Mouse (Mus musculus) midbrain, embryonic 11.5 days (tissue): Measurements from ENCODE around the gene Arhgap32. TPM values are rescaled to one million over a fixed set of nuclear protein-coding genes. Genes with fewer than 3 reads are reported as not detected.

Experiments
- ATAC-seq: fragments of 200-750 bp; cut with Nextera tagmentation; 2 replicates; pipeline ENCODE4 v1.8.0; 2017; ENCODE audit warnings: moderate TSS enrichment, moderate library complexity; ENCODE audit not compliant: low FRiP score
- DNase-seq: peaks from one replicate; pipeline ENCODE4 v3.0.0; 2015; ENCODE audit warnings: low spot score; ENCODE audit errors: missing footprints
- H3K27ac ChIP-seq: fragments of 300-500 bp; sonication (generic); 2 replicates; pipeline ENCODE4 v1.5.1; 2014; ENCODE audit warnings: low read depth, low read length
- H3K27me3 ChIP-seq: fragments of 300-500 bp; sonication (generic); 2 replicates; pipeline ENCODE4 v1.6.1; 2014; ENCODE audit warnings: mild to moderate bottlenecking, low read length, moderate library complexity, mixed read lengths; ENCODE audit not compliant: control insufficient read depth, insufficient read depth
- H3K36me3 ChIP-seq: fragments of 300-500 bp; sonication (generic); 2 replicates; pipeline ENCODE4 v1.6.1; 2014; ENCODE audit warnings: mild to moderate bottlenecking, low read length, moderate library complexity, mixed read lengths; ENCODE audit not compliant: control insufficient read depth, insufficient read depth
- H3K4me1 ChIP-seq: fragments of 300-500 bp; sonication (generic); 2 replicates; pipeline ENCODE4 v1.6.1; 2014; ENCODE audit warnings: low read length; ENCODE audit not compliant: control insufficient read depth, insufficient read depth
- H3K4me2 ChIP-seq: fragments of 300-500 bp; sonication (generic); 2 replicates; pipeline ENCODE4 v1.6.1; 2014; ENCODE audit warnings: mild to moderate bottlenecking, moderate library complexity
- H3K4me3 ChIP-seq: fragments of 300-500 bp; sonication (generic); 2 replicates; pipeline ENCODE4 v1.5.1; 2014; ENCODE audit warnings: low read depth, low read length
- H3K9ac ChIP-seq: fragments of 300-500 bp; sonication (generic); 2 replicates; pipeline ENCODE4 v1.6.1; 2014; ENCODE audit warnings: low read length
- H3K9me3 ChIP-seq: fragments of 300-500 bp; sonication (generic); 2 replicates; pipeline ENCODE4 v1.6.1; 2016; ENCODE audit warnings: low read length; ENCODE audit not compliant: control insufficient read depth
- WGBS: fragments of 180-500 bp; shearing (Covaris S2); extraction: QIAGEN DNeasy Blood & Tissue Kit; methylation state at CpG from one replicate; pipeline ENCODE4 v1.1.7; 2014; 5-methylcytosine and 5-hydroxymethylcytosine counted together
- polyA plus RNA-seq: library from polyadenylated mRNA; unstranded; fragments of >200 nt; fragmentation: Nextera tagmentation; extraction: Ambion mirVana; gene quantifications from 2 replicates; pipeline ENCODE4 v1.2.1, GENCODE M21; 2014

Arhgap32 gene
- polyA plus RNA-seq, 1 experiment from 2014 or later: 7.2 TPM

DNA sequence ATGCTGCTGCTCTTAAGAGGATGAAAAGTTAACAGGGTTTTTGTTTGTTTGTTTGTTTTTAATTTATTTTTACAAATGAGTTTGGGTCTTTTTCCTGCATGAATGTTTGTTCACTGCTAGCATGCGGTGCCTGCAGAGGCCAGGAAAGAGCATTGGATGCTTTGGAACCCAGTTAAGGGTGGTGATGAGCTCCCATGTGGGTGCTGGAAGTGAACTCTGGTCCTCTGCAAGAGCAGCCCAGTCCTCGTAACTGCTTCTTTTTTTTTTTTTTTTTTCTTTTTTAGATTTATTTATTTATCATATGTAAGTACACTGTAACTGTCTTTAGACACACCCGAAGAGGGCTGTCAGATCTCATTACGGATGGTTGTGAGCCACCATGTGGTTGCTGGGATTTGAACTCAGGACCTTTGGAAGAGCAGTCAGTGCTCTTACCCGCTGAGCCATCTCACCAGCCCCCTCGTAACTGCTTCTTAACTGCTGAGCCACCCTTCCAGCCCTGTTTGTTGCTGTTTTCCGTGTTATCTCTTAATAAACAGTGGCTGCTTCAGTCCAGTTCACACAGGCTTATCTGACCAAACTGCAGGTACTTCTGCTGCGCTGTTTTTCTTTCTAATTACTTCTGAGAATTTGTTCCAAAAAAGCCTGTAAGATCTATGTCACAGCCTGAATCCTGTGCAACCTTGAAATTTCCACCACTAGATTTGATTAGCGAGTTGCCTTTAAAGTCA is 17.3 kb upstream of the Arhgap32 start:
- no peak for ATAC-seq
- H3K4me1 ChIP-seq: no peaks in the 10 kb centered on the region
- H3K9me3 ChIP-seq: no peaks in the 10 kb centered on the region
- no peaks in the 10 kb centered on the region for H3K36me3 ChIP-seq
- H3K4me2 ChIP-seq: no peak overlapping the region
- no peak overlapping the region for H3K4me3 ChIP-seq
- peak; percentile 73 for DNase-seq
- H3K9ac ChIP-seq: no peak overlapping the region
- WGBS: 90% methylated on average over 9 of the region's 9 CpGs
- no peak overlapping the region for H3K27ac ChIP-seq
- no peaks in the 10 kb centered on the region for H3K27me3 ChIP-seq

DNA sequence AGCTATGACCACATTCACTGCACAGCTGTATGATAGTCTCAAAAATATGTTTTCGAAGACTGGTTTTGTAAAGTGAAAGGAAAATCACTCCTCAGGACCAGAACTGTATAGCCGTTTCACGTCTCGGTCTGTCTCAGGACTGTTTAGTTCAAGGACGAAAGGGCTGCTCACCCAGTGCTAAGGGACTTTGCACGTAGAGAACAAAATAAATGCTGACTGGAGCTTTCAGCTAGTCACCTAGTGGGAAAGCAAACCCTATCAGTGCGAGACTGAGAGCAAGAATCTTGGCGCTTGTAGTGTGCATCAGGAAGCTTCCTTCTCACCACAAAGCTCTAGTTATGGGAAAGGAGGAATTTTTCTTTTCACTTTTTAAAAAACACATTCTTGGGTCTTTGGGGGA is 15.4 kb upstream of the Arhgap32 start:
- ATAC-seq: no peak
- H3K4me1 ChIP-seq: no peaks in the 10 kb centered on the region
- no peaks in the 10 kb centered on the region for H3K9me3 ChIP-seq
- no peak overlapping the region for H3K27ac ChIP-seq
- no peaks in the 10 kb centered on the region for H3K36me3 ChIP-seq
- no peak overlapping the region for H3K4me2 ChIP-seq
- DNase-seq: peak; percentile 57
- H3K27me3 ChIP-seq: no peaks in the 10 kb centered on the region
- 89% methylated on average over 8 of the region's 8 CpGs for WGBS
- H3K9ac ChIP-seq: no peak overlapping the region
- H3K4me3 ChIP-seq: no peak overlapping the region

DNA sequence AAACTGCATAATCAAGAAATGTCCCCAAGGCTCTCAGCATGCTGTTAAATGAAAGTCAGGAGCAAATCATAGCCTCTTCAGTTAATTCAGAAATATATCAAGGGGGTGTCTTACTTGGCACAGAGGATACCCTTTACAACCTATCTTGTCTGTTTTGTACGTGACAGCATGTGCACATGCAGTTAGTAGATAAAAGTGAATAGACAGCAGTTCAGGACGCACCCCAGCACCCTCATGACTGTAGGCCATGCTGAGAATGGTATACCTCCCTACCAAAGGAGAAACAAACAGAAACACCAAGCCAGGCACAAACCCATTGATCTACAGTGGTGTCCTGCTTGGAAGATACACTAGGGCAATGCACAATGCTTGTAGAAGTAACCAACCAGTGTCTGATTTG is 14.4 kb upstream of the Arhgap32 start:
- H3K9ac ChIP-seq: no peak overlapping the region
- no peaks in the 10 kb centered on the region for H3K27me3 ChIP-seq
- H3K4me2 ChIP-seq: no peak overlapping the region
- no peaks in the 10 kb centered on the region for H3K36me3 ChIP-seq
- no peak overlapping the region for H3K27ac ChIP-seq
- no peaks in the 10 kb centered on the region for H3K4me1 ChIP-seq
- H3K4me3 ChIP-seq: no peak overlapping the region
- no peak for ATAC-seq
- no peaks in the 10 kb centered on the region for H3K9me3 ChIP-seq
- WGBS: 92% methylated on average over 2 of the region's 2 CpGs
- DNase-seq: no peak

GRCm38 (mm10) chr9:32104670-32105069 is 11.3 kb upstream of the Arhgap32 start:
- ATAC-seq: no peak
- WGBS: 83% methylated on average over 8 of the region's 8 CpGs

DNA sequence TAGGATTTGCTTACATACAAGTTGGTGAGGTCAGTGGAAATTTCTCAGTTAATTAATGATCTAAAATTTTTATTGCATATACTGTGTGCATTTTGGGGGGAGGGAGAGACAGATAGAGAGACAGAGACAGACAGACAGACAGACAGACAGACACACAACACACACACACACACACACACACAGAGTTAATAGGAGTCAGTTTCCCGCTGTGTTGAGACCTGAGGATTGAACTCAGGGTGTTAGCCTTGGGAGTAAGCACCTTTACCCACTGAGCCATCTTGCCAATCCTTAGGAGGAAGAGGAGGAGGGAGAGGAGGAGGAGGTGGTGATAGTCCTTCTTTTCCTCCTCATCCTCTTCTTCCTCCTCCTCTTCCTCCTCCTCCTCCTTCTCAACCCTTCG is 5.6 kb upstream of the Arhgap32 start:
- H3K4me2 ChIP-seq: no peak overlapping the region
- H3K4me1 ChIP-seq: no peaks in the 10 kb centered on the region
- ATAC-seq (no peak), DNase-seq (peak; percentile 74)
- no peak overlapping the region for H3K27ac ChIP-seq
- WGBS: 100% methylated on average over 2 of the region's 2 CpGs
- no peaks in the 10 kb centered on the region for H3K36me3 ChIP-seq
- H3K4me3 ChIP-seq: no peak overlapping the region
- H3K9me3 ChIP-seq: no peaks in the 10 kb centered on the region
- no peaks in the 10 kb centered on the region for H3K27me3 ChIP-seq
- H3K9ac ChIP-seq: no peak overlapping the region

More at GRCm38 (mm10) chr9:32104670-32105069, 11.3 kb upstream of the Arhgap32 start:
- H3K27ac ChIP-seq: no peak overlapping the region
- H3K4me2 ChIP-seq: no peak overlapping the region
- no peak overlapping the region for H3K4me3 ChIP-seq
- no peaks in the 10 kb centered on the region for H3K27me3 ChIP-seq
- no peak overlapping the region for H3K9ac ChIP-seq
- H3K36me3 ChIP-seq: no peaks in the 10 kb centered on the region
- no peaks in the 10 kb centered on the region for H3K9me3 ChIP-seq
- no peaks in the 10 kb centered on the region for H3K4me1 ChIP-seq
- no peak for DNase-seq

GRCm38 (mm10) chr9:32116272-32116671 is 336 bp downstream of the Arhgap32 start:
- 87% methylated on average over 5 of the region's 5 CpGs for WGBS
- H3K9me3 ChIP-seq: peaks cover 2% of the 10 kb centered on the region; the same call in 1 of the 2 replicates
- no peaks in the 10 kb centered on the region for H3K4me1 ChIP-seq
- ATAC-seq (no peak), DNase-seq (peak; percentile 12)
- no peak overlapping the region for H3K9ac ChIP-seq
- no peak overlapping the region for H3K27ac ChIP-seq
- no peaks in the 10 kb centered on the region for H3K36me3 ChIP-seq
- no peaks in the 10 kb centered on the region for H3K27me3 ChIP-seq
- H3K4me2 ChIP-seq: no peak overlapping the region
- H3K4me3 ChIP-seq: no peak overlapping the region

DNA sequence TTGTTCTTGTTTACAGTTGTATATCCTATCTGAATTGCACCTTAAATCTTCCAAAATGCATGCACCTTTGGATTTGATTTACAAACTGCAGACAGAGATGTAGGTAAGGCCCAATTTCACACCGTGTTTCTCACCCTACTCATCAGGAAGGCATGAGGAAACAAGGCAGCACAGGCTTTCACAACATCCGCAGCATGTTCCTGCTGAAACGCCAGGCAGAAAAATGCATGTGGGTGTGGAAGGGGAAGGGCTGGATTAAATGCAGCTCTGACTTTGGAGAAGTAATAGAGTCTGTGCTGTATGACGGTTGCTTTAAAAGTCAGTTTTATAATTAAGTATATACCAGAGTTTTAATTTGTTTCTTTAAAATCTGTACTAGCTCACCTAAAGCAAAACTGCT is 1.9 kb downstream of the Arhgap32 start:
- Histone ChIP-seq H3K4me2 (no peak overlapping the region), H3K27ac (no peak overlapping the region), H3K4me3 (no peak overlapping the region), H3K9ac (no peak overlapping the region), H3K4me1 (no peaks in the 10 kb centered on the region), H3K36me3 (no peaks in the 10 kb centered on the region), H3K9me3 (peaks cover 2% of the 10 kb centered on the region; the same call in 1 of the 2 replicates), H3K27me3 (no peaks in the 10 kb centered on the region)
- DNase-seq: peak; percentile 39
- WGBS: 82% methylated on average over 4 of the region's 4 CpGs
- ATAC-seq: no peak

- Histone ChIP-seq H3K36me3 (no peaks in the 10 kb centered on the region), H3K27ac (no peak overlapping the region), H3K4me2 (no peak overlapping the region), H3K27me3 (no peaks in the 10 kb centered on the region), H3K4me1 (no peaks in the 10 kb centered on the region), H3K9me3 (peaks cover 2% of the 10 kb centered on the region; the same call in 1 of the 2 replicates), H3K9ac (no peak overlapping the region), H3K4me3 (no peak overlapping the region)
- ATAC-seq: no peak
- peak; percentile 35 for DNase-seq
These were observed 2.5 kb downstream of the Arhgap32 start for GRCm38 (mm10) chr9:32118433-32118832.

DNA sequence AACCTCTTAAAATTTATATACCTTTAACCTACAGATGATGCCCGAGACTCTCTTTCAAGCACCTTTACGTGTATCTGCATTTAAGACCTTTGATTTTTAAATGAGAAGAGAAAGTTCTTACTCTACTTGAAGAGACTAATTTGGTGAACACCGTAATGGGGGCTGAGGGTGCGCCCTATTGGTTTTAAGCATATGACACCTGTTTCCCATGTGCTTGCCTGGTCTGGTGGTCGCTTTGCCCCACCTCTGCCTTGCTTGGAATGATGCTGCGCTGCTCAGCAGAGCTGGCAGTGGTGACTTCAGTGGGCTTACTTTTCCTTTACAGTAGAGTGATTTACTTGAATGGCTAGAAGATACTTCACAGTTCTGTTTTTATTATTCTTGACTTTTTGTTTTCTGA is 3.6 kb downstream of the Arhgap32 start:
- Histone ChIP-seq H3K4me2 (no peak overlapping the region), H3K9ac (no peak overlapping the region), H3K4me1 (no peaks in the 10 kb centered on the region), H3K27ac (no peak overlapping the region), H3K9me3 (peaks cover 2% of the 10 kb centered on the region; the same call in 1 of the 2 replicates), H3K27me3 (no peaks in the 10 kb centered on the region), H3K36me3 (no peaks in the 10 kb centered on the region), H3K4me3 (no peak overlapping the region)
- ATAC-seq: no peak
- peak; percentile 65 for DNase-seq
- whole genome bisulfite sequencing: 98% methylated on average over 6 of the region's 6 CpGs
